Mouse (Mus musculus) heart, postnatal 36 days (tissue): Measurements from ENCODE around the gene Dmrtc2. TPM values are rescaled to one million over a fixed set of nuclear protein-coding genes. Genes with fewer than 3 reads are reported as not detected.

Source experiments
- DNase-seq, 2 experiments: peaks; one replicate each; pipeline ENCODE4 v3.0.0; 2021 to 2022
- intact Hi-C: fragments of 180-260 bp; cut with DNase I; formaldehyde crosslinking; loops from one replicate; pipeline ENCODE4 v1.15.1; 2025
- total RNA-seq, 2 experiments: library from RNA; stranded (reverse); gene quantifications; 2 replicates each; pipeline ENCODE4 v1.2.3; 2021

Dmrtc2 gene
- total RNA-seq, 2 experiments from 2014 or later = not detected

GRCm38 (mm10) chr7:24896269-24896668 lies 26.4 kb downstream of the Dmrtc2 start:
- intact Hi-C loops = no loop called here
- no peak for DNase-seq

- DNase-seq = no peak
- intact Hi-C loops = no loop called here
Observed at GRCm38 (mm10) chr7:24897224-24897623, 27.4 kb downstream of the Dmrtc2 start, which contains the start of gene Cd79a. TSS of gene Cd79a (plus strand) at chr7:24897381.

- no peak for DNase-seq
- intact Hi-C loops = no loop called here
Observed at GRCm38 (mm10) chr7:24897959-24898358, 28.1 kb downstream of the Dmrtc2 start.

- DNase-seq = no peak
- intact Hi-C loops = loop anchor here (5.0 kb wide), 1 partner anchor 171 kb away; the partner anchor contains the start of genes Grik5 and Zfp574
Observed at GRCm38 (mm10) chr7:24901114-24901513, 31.3 kb downstream of the Dmrtc2 start.

- DNase-seq = no peak
- intact Hi-C loops = loop anchor here (5.0 kb wide), 1 partner anchor 170 kb away; the partner anchor contains the start of genes Grik5 and Zfp574
Observed at GRCm38 (mm10) chr7:24901842-24902241, 32.0 kb downstream of the Dmrtc2 start.

GRCm38 (mm10) chr7:24902264-24902629 lies 32.4 kb downstream of the Dmrtc2 start:
- DNase-seq = peak in 1 of 2 experiments; percentile 25
- intact Hi-C loops = loop anchor here (5.0 kb wide), 1 partner anchor 170 kb away; the partner anchor contains the start of genes Grik5 and Zfp574

GRCm38 (mm10) chr7:24902630-24903443 lies 33.0 kb downstream of the Dmrtc2 start, which contains the start of gene Arhgef1:
TSS of gene Arhgef1 (plus strand) at chr7:24902912.
- intact Hi-C loops = loop anchor here (5.0 kb wide), 1 partner anchor 169 kb away; the partner anchor contains the start of genes Grik5 and Zfp574

GRCm38 (mm10) chr7:24903444-24903825 lies 33.6 kb downstream of the Dmrtc2 start:
- DNase-seq = no peak
- intact Hi-C loops = loop anchor here (5.0 kb wide), 1 partner anchor 169 kb away; the partner anchor contains the start of genes Grik5 and Zfp574

More at GRCm38 (mm10) chr7:24902630-24903443, 33.0 kb downstream of the Dmrtc2 start, which contains the start of gene Arhgef1:
- peak; percentile 71 to 81 for DNase-seq

- peak; percentile 92 to 95 for DNase-seq
- intact Hi-C loops = loop anchor here (1.0 to 5.0 kb wide), 3 partner anchors 13 to 168 kb away; partner anchors contain the start of genes Grik5, Rps19 and Zfp574
Observed at GRCm38 (mm10) chr7:24904070-24904483, 34.2 kb downstream of the Dmrtc2 start.

GRCm38 (mm10) chr7:24904936-24905335 lies 35.1 kb downstream of the Dmrtc2 start:
- DNase-seq = peak; percentile 40 to 54
- intact Hi-C loops = loop anchor here (1.0 to 5.0 kb wide), 3 partner anchors 14 to 167 kb away; partner anchors contain the start of genes Grik5, Rps19 and Zfp574

GRCm38 (mm10) chr7:24906551-24906950 lies 36.7 kb downstream of the Dmrtc2 start:
- intact Hi-C loops = no loop called here
- DNase-seq = no peak

- intact Hi-C loops = no loop called here
- DNase-seq = no peak
Observed at GRCm38 (mm10) chr7:24907211-24907748, 37.4 kb downstream of the Dmrtc2 start.

GRCm38 (mm10) chr7:24912480-24912879 lies 42.6 kb downstream of the Dmrtc2 start:
- intact Hi-C loops = no loop called here
- no peak for DNase-seq

GRCm38 (mm10) chr7:24918763-24919323 lies 49.0 kb downstream of the Dmrtc2 start:
- intact Hi-C loops = no loop called here

GRCm38 (mm10) chr7:24919728-24920127 lies 49.9 kb downstream of the Dmrtc2 start:
- peak; percentile 49 to 64 for DNase-seq
- intact Hi-C loops = no loop called here

More at GRCm38 (mm10) chr7:24918763-24919323, 49.0 kb downstream of the Dmrtc2 start:
- peak in 1 of 2 experiments; percentile 21 for DNase-seq

Other genes starting within 250 kb of the Dmrtc2 start
- gene Lypd3, start 233.5 kb upstream of the Dmrtc2 start, total RNA-seq = not detected
- gene Tex101, start 193.4 kb upstream of the Dmrtc2 start, total RNA-seq = not detected
- not detected for gene BC049730, start 160.8 kb upstream of the Dmrtc2 start, total RNA-seq
- not detected for gene Gm4763, start 143.1 kb upstream of the Dmrtc2 start, total RNA-seq
- gene Cd177, start 109.7 kb upstream of the Dmrtc2 start, total RNA-seq = under 1 TPM in 1 of 2 experiments, not detected in 1; 0.17 TPM
- gene Ceacam10, start 92.9 kb upstream of the Dmrtc2 start, total RNA-seq = not detected
- gene Gm9844, start 7.8 kb upstream of the Dmrtc2 start, total RNA-seq = not detected
- gene Lypd4, start 116 bp upstream of the Dmrtc2 start, total RNA-seq = not detected
- gene Rps19, start 14.3 kb downstream of the Dmrtc2 start, total RNA-seq = 100 to 1,000 TPM; 514 to 531 TPM
- 1 to 10 TPM; 1.7 to 2.5 TPM for gene Cd79a, start 27.3 kb downstream of the Dmrtc2 start, total RNA-seq
- 10 to 100 TPM; 48.8 to 52.8 TPM for gene Arhgef1, start 32.9 kb downstream of the Dmrtc2 start, total RNA-seq
- not detected for gene Gm4881, start 74.4 kb downstream of the Dmrtc2 start, total RNA-seq
- gene Rabac1, start 102.7 kb downstream of the Dmrtc2 start, total RNA-seq = 100 to 1,000 TPM; 305 to 326 TPM
- gene Atp1a3, start 135.9 kb downstream of the Dmrtc2 start, total RNA-seq = under 1 TPM; 0.35 to 0.67 TPM
- 1 to 10 TPM; 4.4 to 5.7 TPM for gene Grik5, start 202.3 kb downstream of the Dmrtc2 start, total RNA-seq
- 10 to 100 TPM in 1 of 2 experiments, 1 to 10 TPM in 1; 9.8 to 10.7 TPM for gene Zfp574, start 202.5 kb downstream of the Dmrtc2 start, total RNA-seq